Mouse (Mus musculus) CD8-positive naive resting alpha-beta T cell, adult 57 days (primary cell): ENCODE measurements around the gene Fbxo27. TPM values are rescaled to one million over a fixed set of nuclear protein-coding genes. Genes with fewer than 3 reads are reported as not detected.

Experiments
- total RNA-seq: library from RNA; stranded (reverse); gene quantifications from one replicate; pipeline ENCODE4 v1.2.4, GENCODE M21; 2023

The Fbxo27 gene
- 1.6 TPM for total RNA-seq

DNA sequence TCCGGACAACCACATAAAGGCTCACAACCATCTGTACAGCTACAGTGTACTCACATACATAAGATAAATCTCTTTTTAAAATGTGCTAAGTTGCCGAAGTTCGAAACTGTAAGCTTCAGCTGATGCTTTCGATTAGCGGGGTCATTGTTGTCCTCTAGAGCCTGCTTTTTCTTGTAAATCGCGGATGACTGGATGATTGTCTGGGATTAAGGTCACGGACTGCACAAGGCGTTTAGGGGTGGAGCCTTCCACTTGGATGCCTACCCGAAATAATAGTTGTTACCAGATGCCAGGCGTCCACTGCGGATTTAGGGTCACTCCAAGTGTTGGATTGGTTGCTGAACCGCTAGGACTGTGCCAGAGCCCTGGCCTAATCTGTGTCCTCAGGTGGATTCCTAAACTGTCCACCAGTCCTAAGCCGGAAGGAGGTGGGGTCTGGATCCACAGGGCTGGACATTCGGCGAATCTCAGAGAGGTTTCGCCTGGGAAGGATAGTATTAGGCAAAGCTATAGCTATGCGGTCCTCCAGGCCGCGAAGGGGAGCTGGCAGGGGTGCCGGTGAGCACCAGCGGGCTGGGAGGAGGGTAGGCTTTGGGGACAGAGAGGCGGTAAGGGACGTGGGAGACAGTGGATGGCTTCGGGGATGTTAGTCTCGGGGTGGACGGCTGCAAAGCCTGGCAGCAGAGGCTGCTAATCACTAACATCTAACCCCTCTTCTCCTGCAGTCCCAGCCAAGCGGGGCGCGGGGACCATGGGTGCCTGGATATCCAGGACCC lies at the start of gene Fbxo27:
Gene Fbxo27, plus strand, starts transcription at position 305 of the 776 bp plus-strand sequence.

DNA sequence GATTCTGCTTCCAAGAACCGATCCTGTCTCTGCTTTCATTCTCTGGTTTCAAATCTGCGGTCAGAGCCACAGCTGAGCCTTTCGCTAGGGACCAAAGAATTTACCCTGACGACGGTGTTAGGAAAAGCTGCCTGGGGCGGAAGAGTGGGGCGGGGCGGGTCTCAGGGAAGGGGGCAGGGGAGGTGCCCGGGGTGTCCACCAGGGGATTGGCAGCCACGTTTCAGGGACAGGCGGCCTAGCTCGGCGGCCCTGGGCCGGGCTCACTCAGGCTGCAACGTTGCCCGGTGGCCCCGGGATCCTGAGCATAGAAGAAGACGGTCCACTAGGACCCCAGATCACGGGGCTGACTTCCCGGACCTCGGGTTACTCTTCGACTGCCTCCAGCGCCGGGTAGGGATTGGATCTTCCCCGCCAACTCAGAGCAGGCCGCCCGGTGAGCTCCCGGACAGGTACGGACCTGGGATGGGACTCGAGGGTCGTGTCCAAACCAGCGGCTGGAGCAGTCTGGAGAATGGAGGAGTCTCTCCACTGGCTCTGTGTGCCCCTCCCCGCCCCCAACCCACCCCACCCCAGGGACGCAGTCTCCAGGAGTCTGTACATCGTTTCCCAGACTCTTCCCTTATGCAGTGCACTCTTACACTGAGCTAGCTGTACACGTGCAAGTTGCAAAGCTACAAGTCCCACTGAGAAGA lies 24.1 kb downstream of the Fbxo27 start, which contains the start of gene Fbxo17:
Gene Fbxo17, plus strand, starts transcription at position 215 of the 692 bp plus-strand sequence.

DNA sequence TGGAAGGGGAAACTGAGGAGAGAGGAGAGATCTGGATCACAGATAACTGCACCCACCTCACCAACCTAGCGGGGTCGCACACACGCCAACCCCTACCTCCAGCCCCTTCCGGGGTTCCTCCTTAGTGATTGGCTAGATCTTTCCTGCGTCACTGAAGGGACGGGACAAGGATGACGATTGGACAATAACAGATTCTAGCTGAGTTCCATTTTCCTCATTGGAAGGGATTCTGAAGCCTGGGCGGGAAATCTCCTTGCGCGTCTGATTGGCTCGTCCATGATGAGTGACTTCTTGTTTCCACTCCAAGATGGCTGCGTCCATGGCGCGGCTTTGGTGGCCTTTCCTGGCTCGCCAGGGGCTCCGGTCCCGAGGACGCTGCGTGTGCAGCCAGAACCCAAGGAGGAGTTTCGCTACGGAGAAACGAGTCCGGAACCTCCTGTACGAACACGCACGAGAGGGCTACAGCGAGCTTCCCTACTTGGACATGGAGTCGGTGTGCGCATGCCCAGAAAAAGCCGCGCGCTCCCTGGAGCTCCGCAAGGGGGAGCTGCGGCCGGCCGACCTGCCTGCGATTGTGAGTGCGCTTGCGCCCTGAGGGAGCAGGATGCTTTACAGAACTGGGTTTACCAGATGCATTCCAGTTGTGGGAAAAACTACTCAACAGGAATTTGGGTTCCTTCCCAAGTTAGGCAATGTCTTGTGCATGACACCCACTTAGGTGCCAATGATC lies 49.2 kb downstream of the Fbxo27 start, which contains the start of the genes Mrps12 and Sars2:
Gene Mrps12, minus strand, starts transcription at position 112 of the 730 bp plus-strand sequence.
Gene Sars2, plus strand, starts transcription at position 284 of the 730 bp plus-strand sequence.

Other genes starting within 250 kb of the Fbxo27 start
- 2.2 TPM for gene Lrfn1, start 240.9 kb upstream of the Fbxo27 start, total RNA-seq
- gene Ifnl2, start 182.4 kb upstream of the Fbxo27 start, total RNA-seq = not detected
- not detected for gene Ifnl3, start 170.0 kb upstream of the Fbxo27 start, total RNA-seq
- gene Sycn, start 152.0 kb upstream of the Fbxo27 start, total RNA-seq = 1.0 TPM
- gene Nccrp1, start 145.6 kb upstream of the Fbxo27 start, total RNA-seq = 0.55 TPM
- 36.4 TPM for gene Samd4b, start 94.7 kb upstream of the Fbxo27 start, total RNA-seq
- 10.5 TPM for gene Pak4, start 94.7 kb upstream of the Fbxo27 start, total RNA-seq
- not detected for gene Acp7, start 61.5 kb upstream of the Fbxo27 start, total RNA-seq
- 15.6 TPM for gene Fbxo17, start 24.0 kb downstream of the Fbxo27 start, total RNA-seq
- gene Mrps12, start 49.0 kb downstream of the Fbxo27 start, total RNA-seq = 27.1 TPM
- gene Sars2, start 49.1 kb downstream of the Fbxo27 start, total RNA-seq = 18.2 TPM
- gene Ccer2, start 63.3 kb downstream of the Fbxo27 start, total RNA-seq = not detected
- gene Sirt2, start 73.9 kb downstream of the Fbxo27 start, total RNA-seq = 51.1 TPM
- gene Nfkbib, start 74.7 kb downstream of the Fbxo27 start, total RNA-seq = 48.3 TPM
- 126 TPM for gene Rinl, start 96.1 kb downstream of the Fbxo27 start, total RNA-seq
- gene Hnrnpl, start 115.7 kb downstream of the Fbxo27 start, total RNA-seq = 641 TPM
- 50.1 TPM for gene Ech1, start 132.4 kb downstream of the Fbxo27 start, total RNA-seq
- gene Lgals4, start 141.0 kb downstream of the Fbxo27 start, total RNA-seq = 9.6 TPM
- gene Lgals7, start 171.0 kb downstream of the Fbxo27 start, total RNA-seq = not detected
- gene Capn12, start 188.6 kb downstream of the Fbxo27 start, total RNA-seq = not detected